Mouse (Mus musculus) midbrain, embryonic 16.5 days (tissue): ENCODE measurements around the gene 1700029P11Rik. TPM values are rescaled to one million over a fixed set of nuclear protein-coding genes. Genes with fewer than 3 reads are reported as not detected.

Experiments
- ATAC-seq: fragments of 200-750 bp; cut with Nextera tagmentation; 2 replicates; pipeline ENCODE4 v1.8.0; 2017; ENCODE audit warnings: moderate TSS enrichment
- H3K27ac ChIP-seq: fragments of 300-500 bp; sonication (generic); 2 replicates; pipeline ENCODE4 v1.5.1; 2014; ENCODE audit warnings: mild to moderate bottlenecking, low read length, mixed read lengths
- H3K27me3 ChIP-seq: fragments of 300-500 bp; sonication (generic); 2 replicates; pipeline ENCODE4 v1.6.1; 2014; ENCODE audit warnings: low read depth, low read length, mixed read lengths; ENCODE audit not compliant: control insufficient read depth, insufficient read depth
- H3K36me3 ChIP-seq: fragments of 300-500 bp; sonication (generic); 2 replicates; pipeline ENCODE4 v1.6.1; 2014; ENCODE audit warnings: mild to moderate bottlenecking, low read length, moderate library complexity, mixed read lengths; ENCODE audit not compliant: control insufficient read depth, insufficient read depth
- H3K4me1 ChIP-seq: fragments of 300-500 bp; sonication (generic); 2 replicates; pipeline ENCODE4 v1.6.1; 2014; ENCODE audit warnings: mild to moderate bottlenecking, low read length, mixed read lengths; ENCODE audit not compliant: control insufficient read depth, insufficient read depth
- H3K4me2 ChIP-seq: fragments of 300-500 bp; sonication (generic); 2 replicates; pipeline ENCODE4 v1.6.1; 2014; ENCODE audit warnings: mild to moderate bottlenecking, low read length, mixed read lengths
- H3K4me3 ChIP-seq: fragments of 300-500 bp; sonication (generic); 2 replicates; pipeline ENCODE4 v1.5.1; 2014; ENCODE audit warnings: low read depth, mild to moderate bottlenecking, low read length, moderate library complexity, mixed read lengths
- H3K9ac ChIP-seq: fragments of 300-500 bp; sonication (generic); 2 replicates; pipeline ENCODE4 v1.6.1; 2014; ENCODE audit warnings: low read depth, low read length, mixed read lengths
- H3K9me3 ChIP-seq: fragments of 300-500 bp; sonication (generic); replicated peaks from 2 replicates; pipeline ENCODE4 v1.6.1; 2014; ENCODE audit warnings: mild to moderate bottlenecking, low read length, mixed read lengths; ENCODE audit not compliant: control insufficient read depth, poor library complexity, severe bottlenecking
- WGBS: fragments of 180-500 bp; shearing (Covaris S2); extraction: QIAGEN DNeasy Blood & Tissue Kit; methylation state at CpG from one replicate; pipeline ENCODE4 v1.1.7; 2014; 5-methylcytosine and 5-hydroxymethylcytosine counted together
- polyA plus RNA-seq: library from polyadenylated mRNA; unstranded; fragments of >200 nt; fragmentation: Nextera tagmentation; extraction: Ambion mirVana; gene quantifications from 2 replicates; pipeline ENCODE4 v1.2.1, GENCODE M21; 2015

Gene 1700029P11Rik
- polyA plus RNA-seq, 1 experiment from 2014 or later, result not detected

GRCm38 (mm10) chr15:81939774-81940173 lies 40.6 kb upstream of the 1700029P11Rik start:
- Histone ChIP-seq H3K27ac (no peak overlapping the region), H3K27me3 (no peaks in the 10 kb centered on the region), H3K4me1 (peaks cover 33% of the 10 kb centered on the region), H3K9me3 (no peaks in the 10 kb centered on the region), H3K36me3 (peaks cover 3% of the 10 kb centered on the region), H3K9ac (no peak overlapping the region), H3K4me3 (no peak overlapping the region), H3K4me2 (no peak overlapping the region)
- WGBS, result 95% methylated on average over 4 of the region's 4 CpGs
- no peak for ATAC-seq

- no peak for ATAC-seq
- Histone ChIP-seq H3K9ac (no peak overlapping the region), H3K27ac (no peak overlapping the region), H3K4me3 (no peak overlapping the region), H3K4me2 (no peak overlapping the region), H3K4me1 (peaks cover 33% of the 10 kb centered on the region), H3K9me3 (no peaks in the 10 kb centered on the region), H3K27me3 (no peaks in the 10 kb centered on the region), H3K36me3 (peaks cover 3% of the 10 kb centered on the region)
- WGBS, result 94% methylated on average over 5 of the region's 5 CpGs
Observed at GRCm38 (mm10) chr15:81940219-81940618, 40.1 kb upstream of the 1700029P11Rik start.

- H3K9me3 ChIP-seq, result no peaks in the 10 kb centered on the region
- no peak overlapping the region for H3K4me3 ChIP-seq
- peaks cover 31% of the 10 kb centered on the region for H3K4me1 ChIP-seq
- H3K27me3 ChIP-seq, result no peaks in the 10 kb centered on the region
- no peak overlapping the region for H3K4me2 ChIP-seq
- WGBS, result 90% methylated on average over 2 of the region's 2 CpGs
- H3K9ac ChIP-seq, result no peak overlapping the region
- peaks cover 3% of the 10 kb centered on the region for H3K36me3 ChIP-seq
- no peak overlapping the region for H3K27ac ChIP-seq
- ATAC-seq, result no peak
Observed at GRCm38 (mm10) chr15:81941010-81941409, 39.3 kb upstream of the 1700029P11Rik start.

- H3K9ac ChIP-seq, result no peak overlapping the region
- no peak overlapping the region for H3K4me3 ChIP-seq
- no peaks in the 10 kb centered on the region for H3K27me3 ChIP-seq
- H3K4me1 ChIP-seq, result peaks cover 21% of the 10 kb centered on the region
- no peak overlapping the region for H3K27ac ChIP-seq
- peaks cover 17% of the 10 kb centered on the region for H3K36me3 ChIP-seq
- no peak overlapping the region for H3K4me2 ChIP-seq
- ATAC-seq, result 0 out of 2 replicates have a peak, but pooled peaks have one; percentile 14
- WGBS, result 8% methylated on average over 9 of the region's 9 CpGs
- no peaks in the 10 kb centered on the region for H3K9me3 ChIP-seq
Observed at GRCm38 (mm10) chr15:81943176-81943749, 37.1 kb upstream of the 1700029P11Rik start.

- no peak overlapping the region for H3K27ac ChIP-seq
Observed at GRCm38 (mm10) chr15:81949076-81949475, 31.3 kb upstream of the 1700029P11Rik start.

GRCm38 (mm10) chr15:81949476-81950131 lies 30.7 kb upstream of the 1700029P11Rik start:
- Histone ChIP-seq H3K9me3 (no peaks in the 10 kb centered on the region), H3K9ac (no peak overlapping the region), H3K4me1 (no peaks in the 10 kb centered on the region), H3K36me3 (peaks cover 30% of the 10 kb centered on the region), H3K4me2 (no peak overlapping the region), H3K27me3 (no peaks in the 10 kb centered on the region), H3K27ac (no peak overlapping the region), H3K4me3 (no peak overlapping the region)
- ATAC-seq, result no peak
- 77% methylated on average over 11 of the region's 11 CpGs for WGBS

More at GRCm38 (mm10) chr15:81949076-81949475, 31.3 kb upstream of the 1700029P11Rik start:
- no peaks in the 10 kb centered on the region for H3K9me3 ChIP-seq
- H3K4me2 ChIP-seq, result no peak overlapping the region
- H3K36me3 ChIP-seq, result peaks cover 24% of the 10 kb centered on the region
- H3K9ac ChIP-seq, result no peak overlapping the region
- H3K4me3 ChIP-seq, result no peak overlapping the region
- 89% methylated on average over 10 of the region's 10 CpGs for WGBS
- ATAC-seq, result no peak
- H3K27me3 ChIP-seq, result no peaks in the 10 kb centered on the region
- no peaks in the 10 kb centered on the region for H3K4me1 ChIP-seq

GRCm38 (mm10) chr15:81950716-81951115 lies 29.6 kb upstream of the 1700029P11Rik start:
- Histone ChIP-seq H3K4me2 (no peak overlapping the region), H3K9me3 (no peaks in the 10 kb centered on the region), H3K4me3 (no peak overlapping the region), H3K27me3 (no peaks in the 10 kb centered on the region), H3K9ac (no peak overlapping the region), H3K36me3 (peaks cover 39% of the 10 kb centered on the region), H3K4me1 (no peaks in the 10 kb centered on the region), H3K27ac (no peak overlapping the region)
- 92% methylated on average over 5 of the region's 5 CpGs for WGBS
- no peak for ATAC-seq

- Histone ChIP-seq H3K27ac (no peak overlapping the region), H3K4me2 (no peak overlapping the region), H3K27me3 (no peaks in the 10 kb centered on the region), H3K36me3 (peaks cover 40% of the 10 kb centered on the region), H3K9me3 (no peaks in the 10 kb centered on the region), H3K9ac (no peak overlapping the region), H3K4me1 (no peaks in the 10 kb centered on the region), H3K4me3 (no peak overlapping the region)
- ATAC-seq, result no peak
- 92% methylated on average over 9 of the region's 9 CpGs for WGBS
Observed at GRCm38 (mm10) chr15:81951159-81951558, 29.2 kb upstream of the 1700029P11Rik start.

GRCm38 (mm10) chr15:81952310-81952709 lies 28.0 kb upstream of the 1700029P11Rik start:
- 89% methylated on average over 4 of the region's 4 CpGs for WGBS
- Histone ChIP-seq H3K9me3 (no peaks in the 10 kb centered on the region), H3K36me3 (peaks cover 29% of the 10 kb centered on the region), H3K4me2 (no peak overlapping the region), H3K27me3 (no peaks in the 10 kb centered on the region), H3K27ac (no peak overlapping the region), H3K4me1 (no peaks in the 10 kb centered on the region), H3K9ac (no peak overlapping the region), H3K4me3 (no peak overlapping the region)
- ATAC-seq, result no peak
